Mouse (Mus musculus): Measurements from ENCODE around the gene Ccr10.

- no peak for TF ChIP-seq POLR2A (IDR thresholded peaks at IDR 0.05; ENCODE audit: borderline replicate concordance, extremely low read depth, insufficient read depth, insufficient read length, poor library complexity, severe bottlenecking)
- no peak for TF ChIP-seq CTCF (IDR thresholded peaks at IDR 0.05; ENCODE audit: borderline replicate concordance, extremely low read depth, insufficient read depth, insufficient read length)
These were observed 9.7 kb upstream of the Ccr10 start for GRCm38 (mm10) chr11:101184984-101185383.

Measured in brain, embryonic 14.5 days (tissue).